Mouse (Mus musculus) limb, embryonic 10.5 days (tissue): ENCODE measurements around the gene Ctrb1. TPM values are rescaled to one million over a fixed set of nuclear protein-coding genes. Genes with fewer than 3 reads are reported as not detected.

ENCODE experiments used
- DNase-seq: peaks from one replicate; pipeline ENCODE4 v3.0.0-alpha.2; 2017; ENCODE audit warnings: low spot score
- H3K27ac ChIP-seq: fragments of 300-500 bp; sonication (generic); 2 replicates; pipeline ENCODE4 v1.5.1; 2016; ENCODE audit warnings: mild to moderate bottlenecking
- H3K27me3 ChIP-seq: fragments of 300-500 bp; sonication (generic); 2 replicates; pipeline ENCODE4 v1.6.1; 2016; ENCODE audit warnings: low read depth, mild to moderate bottlenecking; ENCODE audit not compliant: poor library complexity, severe bottlenecking
- H3K36me3 ChIP-seq: fragments of 300-500 bp; sonication (generic); 2 replicates; pipeline ENCODE4 v1.6.1; 2016; ENCODE audit warnings: mild to moderate bottlenecking, moderate library complexity
- H3K4me1 ChIP-seq: fragments of 300-500 bp; sonication (generic); 2 replicates; pipeline ENCODE4 v1.6.1; 2016
- H3K4me3 ChIP-seq: fragments of 300-500 bp; sonication (generic); 2 replicates; pipeline ENCODE4 v1.5.1; 2016; ENCODE audit warnings: mild to moderate bottlenecking, moderate library complexity
- H3K9me3 ChIP-seq: fragments of 300-500 bp; sonication (generic); replicated peaks from 2 replicates; pipeline ENCODE4 v1.6.1; 2016; ENCODE audit warnings: mild to moderate bottlenecking
- WGBS: fragments of 180-500 bp; shearing (Covaris S2); methylation state at CpG from one replicate; pipeline ENCODE4 v1.1.7; 2016; 5-methylcytosine and 5-hydroxymethylcytosine counted together
- polyA plus RNA-seq: library from polyadenylated mRNA; unstranded; fragments of >200 nt; fragmentation: Nextera tagmentation; extraction: Ambion mirVana; gene quantifications from 2 replicates; pipeline ENCODE4 v1.2.1, GENCODE M21; 2016

Ctrb1 gene
- polyA plus RNA-seq, 1 experiment from 2014 or later: not detected

DNA sequence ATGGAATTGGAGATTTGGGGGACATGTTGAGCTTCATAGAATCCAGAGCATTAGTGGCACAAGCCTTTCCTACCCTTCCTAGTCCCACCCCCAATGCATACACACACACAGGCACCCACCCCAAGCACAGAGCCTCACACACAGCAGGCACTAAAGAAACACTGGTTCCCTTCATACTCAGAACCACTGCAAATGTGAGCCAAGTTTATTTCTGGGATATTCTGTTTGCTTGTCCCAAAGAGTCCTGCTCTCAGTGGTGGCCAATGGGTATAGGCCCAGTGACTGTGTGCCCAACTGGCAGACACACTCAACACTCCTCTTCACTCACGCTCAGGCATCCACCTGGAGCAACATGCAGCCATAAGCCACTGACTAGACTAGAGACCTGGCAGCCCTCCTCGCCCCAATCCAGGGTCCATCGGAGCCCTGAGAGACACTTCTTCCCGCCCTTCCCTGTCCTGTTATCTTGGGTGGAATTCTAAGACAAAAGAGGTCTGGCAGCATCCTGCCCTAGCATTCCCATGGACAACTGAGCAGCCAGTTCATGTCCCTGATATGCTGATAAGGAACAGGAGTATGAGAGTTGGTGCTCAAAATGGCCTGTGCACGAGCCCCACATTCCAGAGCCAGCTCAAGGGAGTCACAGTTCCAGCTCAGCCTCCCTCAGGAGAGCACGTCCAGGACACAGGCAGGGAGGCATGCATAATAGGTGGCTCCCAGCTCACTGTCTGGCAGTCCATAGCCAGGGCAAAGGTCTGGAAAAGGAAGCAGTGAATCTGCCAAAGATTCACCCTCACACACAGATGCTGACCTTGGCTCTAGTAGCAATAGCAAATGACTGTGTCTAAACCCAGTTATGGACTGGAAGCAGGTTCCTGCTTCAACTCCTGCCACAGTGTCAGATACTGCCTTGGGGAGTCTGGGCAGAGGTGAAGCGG, 38.7 kb upstream of the Ctrb1 start:
- H3K36me3 ChIP-seq: peaks cover 6% of the 10 kb centered on the region; the same call in 1 of the 2 replicates
- peaks cover 88% of the 10 kb centered on the region for H3K4me1 ChIP-seq
- H3K9me3 ChIP-seq: no peaks in the 10 kb centered on the region
- H3K4me3 ChIP-seq: peak overlapping the region; percentile 6; the same call in 1 of the 2 replicates
- 70% methylated on average over 7 of the region's 7 CpGs for WGBS
- H3K27me3 ChIP-seq: no peaks in the 10 kb centered on the region
- DNase-seq: no peak
- no peak overlapping the region; the same call in 1 of the 2 replicates for H3K27ac ChIP-seq

DNA sequence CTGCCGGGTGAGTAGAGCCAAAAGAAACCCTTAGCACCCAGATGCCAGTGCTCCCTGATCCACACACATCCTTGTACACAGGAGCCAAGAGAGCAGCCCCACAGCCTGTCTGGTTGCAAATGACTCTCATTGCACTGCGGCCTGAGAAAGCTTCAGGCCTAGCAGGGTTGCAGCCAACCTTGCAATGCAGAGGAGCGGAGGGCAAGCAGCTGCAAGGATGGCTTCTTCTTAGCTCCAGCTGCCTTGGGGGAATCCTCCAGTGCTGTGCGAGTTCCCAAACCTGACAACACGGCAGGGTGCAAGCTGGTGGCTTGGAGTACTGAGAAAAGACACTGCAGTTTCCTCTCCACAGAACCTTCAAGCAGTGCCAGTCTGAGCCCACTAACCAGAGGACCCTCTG, 37.7 kb upstream of the Ctrb1 start:
- H3K4me1 ChIP-seq: peaks cover 81% of the 10 kb centered on the region
- no peaks in the 10 kb centered on the region for H3K27me3 ChIP-seq
- H3K27ac ChIP-seq: 0 out of 2 replicates have a peak overlapping the region, but pooled peaks have one; percentile 30
- no peaks in the 10 kb centered on the region for H3K9me3 ChIP-seq
- peaks cover 6% of the 10 kb centered on the region; the same call in 1 of the 2 replicates for H3K36me3 ChIP-seq
- 83% methylated on average over 5 of the region's 5 CpGs for WGBS
- H3K4me3 ChIP-seq: no peak overlapping the region
- no peak for DNase-seq

DNA sequence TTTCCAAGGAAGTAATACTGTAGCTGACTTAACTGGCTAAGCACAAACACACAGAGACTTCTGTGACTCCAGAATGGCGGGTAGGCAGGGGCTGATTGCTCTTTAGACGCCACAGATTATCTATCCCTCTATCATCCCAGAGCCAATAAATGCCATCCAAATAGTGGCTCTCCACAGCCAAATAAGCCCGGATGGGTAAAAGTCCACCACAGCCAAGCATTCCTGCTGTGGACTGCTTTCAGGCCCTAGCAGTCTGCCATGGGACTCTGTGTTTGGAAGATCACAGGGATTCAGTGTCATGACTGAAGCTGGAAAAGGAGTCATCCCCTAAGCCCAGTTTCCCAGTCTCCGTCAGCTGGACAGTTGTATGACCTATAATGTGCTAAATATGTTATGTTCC, 36.7 kb upstream of the Ctrb1 start:
- 77% methylated on average over 4 of the region's 4 CpGs for WGBS
- no peak overlapping the region for H3K27ac ChIP-seq
- no peaks in the 10 kb centered on the region for H3K27me3 ChIP-seq
- H3K36me3 ChIP-seq: peaks cover 6% of the 10 kb centered on the region; the same call in 1 of the 2 replicates
- no peak overlapping the region for H3K4me3 ChIP-seq
- peaks cover 72% of the 10 kb centered on the region for H3K4me1 ChIP-seq
- DNase-seq: no peak
- H3K9me3 ChIP-seq: no peaks in the 10 kb centered on the region

DNA sequence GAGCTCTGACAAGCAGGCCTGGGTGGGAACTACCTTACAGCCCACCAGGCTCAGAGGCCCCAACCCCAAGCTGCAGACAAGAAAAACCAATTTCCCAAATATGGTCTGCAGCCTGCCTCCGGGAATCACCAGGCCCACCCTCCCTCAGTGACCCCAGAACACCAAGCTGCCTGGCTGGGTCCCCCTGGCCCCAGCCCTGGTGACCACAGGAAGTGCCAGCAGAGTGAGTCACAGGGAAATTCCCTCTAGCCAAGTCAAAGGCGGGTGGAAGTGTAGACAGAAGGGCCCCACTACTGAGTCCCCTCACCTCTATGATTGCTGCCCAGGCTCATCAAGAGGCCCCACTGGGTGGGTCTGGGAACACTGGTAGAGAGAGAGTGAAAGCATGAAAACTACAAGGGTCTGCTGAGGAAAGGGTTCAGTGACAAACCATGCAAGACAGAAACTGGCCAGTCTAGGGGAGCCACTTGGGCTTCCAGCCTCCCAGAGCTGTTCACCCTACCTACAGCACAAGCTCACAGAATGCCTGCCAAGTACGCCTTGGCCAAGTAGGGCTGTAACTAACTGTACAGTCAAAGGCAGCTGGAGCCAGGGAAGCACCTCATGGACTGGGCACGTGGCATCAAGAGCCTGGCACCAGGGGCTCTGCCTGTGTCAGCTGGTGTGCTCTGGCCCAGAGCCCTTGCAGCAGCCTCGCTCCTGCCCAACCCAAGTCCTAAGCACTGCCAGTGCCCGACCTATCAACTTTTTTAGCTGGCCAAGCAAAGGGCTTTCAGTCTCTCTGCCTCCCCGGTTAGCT, 35.5 kb upstream of the Ctrb1 start:
- Histone ChIP-seq H3K9me3 (no peaks in the 10 kb centered on the region), H3K36me3 (peaks cover 9% of the 10 kb centered on the region), H3K27me3 (no peaks in the 10 kb centered on the region), H3K4me3 (peak overlapping the region; percentile 10; the same call in 1 of the 2 replicates), H3K4me1 (peaks cover 60% of the 10 kb centered on the region), H3K27ac (peak overlapping the region; percentile 73)
- WGBS: 71% methylated on average over 7 of the region's 7 CpGs
- DNase-seq: peak; percentile 32

- WGBS: 95% methylated on average over 6 of the region's 6 CpGs
- no peaks in the 10 kb centered on the region for H3K27me3 ChIP-seq
- DNase-seq: no peak
- H3K27ac ChIP-seq: peak overlapping the region; percentile 19; the same call in 1 of the 2 replicates
- peaks cover 18% of the 10 kb centered on the region for H3K36me3 ChIP-seq
- no peaks in the 10 kb centered on the region for H3K9me3 ChIP-seq
- H3K4me1 ChIP-seq: peaks cover 56% of the 10 kb centered on the region
- no peak overlapping the region for H3K4me3 ChIP-seq
Measured at GRCm38 (mm10) chr8:111725341-111725740, 34.5 kb upstream of the Ctrb1 start.

GRCm38 (mm10) chr8:111720115-111720544, 29.3 kb upstream of the Ctrb1 start:
- DNase-seq: peak; percentile 28
- Histone ChIP-seq H3K27me3 (no peaks in the 10 kb centered on the region), H3K9me3 (no peaks in the 10 kb centered on the region), H3K36me3 (peaks cover 61% of the 10 kb centered on the region), H3K4me1 (peaks cover 29% of the 10 kb centered on the region), H3K27ac (no peak overlapping the region), H3K4me3 (no peak overlapping the region)
- 69% methylated on average over 4 of the region's 4 CpGs for WGBS

GRCm38 (mm10) chr8:111718937-111719336, 28.1 kb upstream of the Ctrb1 start:
- Histone ChIP-seq H3K27me3 (no peaks in the 10 kb centered on the region), H3K4me1 (peaks cover 18% of the 10 kb centered on the region), H3K36me3 (peaks cover 73% of the 10 kb centered on the region), H3K9me3 (no peaks in the 10 kb centered on the region), H3K27ac (no peak overlapping the region), H3K4me3 (no peak overlapping the region)
- 81% methylated on average over 5 of the region's 5 CpGs for WGBS
- DNase-seq: peak; percentile 29

GRCm38 (mm10) chr8:111717866-111718265, 27.1 kb upstream of the Ctrb1 start:
- Histone ChIP-seq H3K27ac (no peak overlapping the region), H3K27me3 (no peaks in the 10 kb centered on the region), H3K9me3 (no peaks in the 10 kb centered on the region), H3K4me3 (no peak overlapping the region), H3K36me3 (peaks cover 84% of the 10 kb centered on the region), H3K4me1 (peaks cover 18% of the 10 kb centered on the region)
- 86% methylated on average over 6 of the region's 6 CpGs for whole genome bisulfite sequencing
- peak; percentile 29 for DNase-seq

GRCm38 (mm10) chr8:111717488-111717792, 26.6 kb upstream of the Ctrb1 start:
- Histone ChIP-seq H3K36me3 (peaks cover 88% of the 10 kb centered on the region), H3K4me1 (peaks cover 20% of the 10 kb centered on the region), H3K27ac (no peak overlapping the region), H3K9me3 (no peaks in the 10 kb centered on the region), H3K4me3 (no peak overlapping the region), H3K27me3 (no peaks in the 10 kb centered on the region)
- DNase-seq: no peak
- 91% methylated on average over 4 of the region's 4 CpGs for WGBS

DNA sequence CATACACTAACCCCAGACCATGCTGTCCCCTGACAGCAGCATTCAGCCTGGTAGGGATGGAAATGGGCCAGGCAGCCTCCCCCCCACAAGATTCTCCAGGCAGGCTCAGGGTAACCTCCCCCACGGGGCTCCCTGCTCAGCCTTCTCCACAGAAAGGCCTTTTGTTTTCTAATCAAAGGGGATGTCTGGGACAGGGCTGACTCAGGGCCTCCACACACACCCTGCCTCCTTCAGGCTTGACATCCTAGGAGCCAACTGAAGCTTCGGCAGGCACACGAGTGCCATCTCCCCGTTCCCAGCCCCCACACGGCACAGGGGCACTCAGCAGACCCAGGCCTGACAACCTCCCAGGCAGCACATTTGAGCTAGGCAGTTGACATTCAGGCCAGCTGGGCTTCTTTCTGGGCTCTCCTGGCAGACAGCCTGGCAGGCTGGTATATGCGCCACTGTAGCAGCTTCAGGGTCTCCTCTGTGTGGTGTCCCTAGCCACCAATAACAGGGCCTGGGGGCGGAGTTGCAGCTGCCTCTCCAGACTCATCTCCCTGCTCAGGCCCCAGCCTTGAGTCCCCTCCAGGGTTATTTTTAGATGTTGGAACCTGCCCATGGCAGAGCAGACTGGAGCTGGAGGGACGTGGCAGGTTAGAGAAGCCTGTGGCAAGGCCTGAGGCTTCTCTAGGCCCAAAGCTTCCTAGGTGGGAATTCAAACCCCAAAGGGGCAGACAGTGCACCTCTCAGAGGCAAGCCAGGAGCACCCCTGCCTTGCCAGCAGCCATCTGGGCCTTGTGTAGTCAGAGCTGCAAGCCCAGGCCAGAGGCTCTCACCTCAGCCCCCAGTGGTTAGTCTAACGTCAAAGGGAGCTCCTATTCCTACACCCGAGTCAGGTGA, 26.0 kb upstream of the Ctrb1 start:
- H3K36me3 ChIP-seq: peaks cover 94% of the 10 kb centered on the region
- no peak overlapping the region for H3K4me3 ChIP-seq
- no peaks in the 10 kb centered on the region for H3K27me3 ChIP-seq
- no peaks in the 10 kb centered on the region for H3K9me3 ChIP-seq
- peaks cover 25% of the 10 kb centered on the region for H3K4me1 ChIP-seq
- 0 out of 2 replicates have a peak overlapping the region, but pooled peaks have one; percentile 4 for H3K27ac ChIP-seq
- no peak for DNase-seq
- 87% methylated on average over 10 of the region's 10 CpGs for WGBS

- H3K4me1 ChIP-seq: peaks cover 21% of the 10 kb centered on the region
- H3K4me3 ChIP-seq: no peak overlapping the region
- no peaks in the 10 kb centered on the region for H3K9me3 ChIP-seq
- no peaks in the 10 kb centered on the region for H3K27me3 ChIP-seq
- 86% methylated on average over 13 of the region's 13 CpGs for WGBS
- peaks cover 97% of the 10 kb centered on the region for H3K36me3 ChIP-seq
- no peak overlapping the region for H3K27ac ChIP-seq
- DNase-seq: no peak
Measured at GRCm38 (mm10) chr8:111715514-111715913, 24.7 kb upstream of the Ctrb1 start.

- 95% methylated on average over 12 of the region's 12 CpGs for WGBS
- peaks cover 97% of the 10 kb centered on the region for H3K36me3 ChIP-seq
Measured at GRCm38 (mm10) chr8:111714295-111714694, 23.5 kb upstream of the Ctrb1 start.

More at GRCm38 (mm10) chr8:111714295-111714694, 23.5 kb upstream of the Ctrb1 start:
- Histone ChIP-seq H3K4me1 (peaks cover 21% of the 10 kb centered on the region), H3K27ac (no peak overlapping the region), H3K9me3 (no peaks in the 10 kb centered on the region), H3K4me3 (no peak overlapping the region), H3K27me3 (no peaks in the 10 kb centered on the region)
- DNase-seq: no peak
